Mouse (Mus musculus): ENCODE data around the gene Pyroxd2. TPM values are rescaled to one million over a fixed set of nuclear protein-coding genes. Genes with fewer than 3 reads are reported as not detected.

Pyroxd2 gene
- total RNA-seq, 2 experiments from 2014 or later = 2.7 to 3.2 TPM

DNA sequence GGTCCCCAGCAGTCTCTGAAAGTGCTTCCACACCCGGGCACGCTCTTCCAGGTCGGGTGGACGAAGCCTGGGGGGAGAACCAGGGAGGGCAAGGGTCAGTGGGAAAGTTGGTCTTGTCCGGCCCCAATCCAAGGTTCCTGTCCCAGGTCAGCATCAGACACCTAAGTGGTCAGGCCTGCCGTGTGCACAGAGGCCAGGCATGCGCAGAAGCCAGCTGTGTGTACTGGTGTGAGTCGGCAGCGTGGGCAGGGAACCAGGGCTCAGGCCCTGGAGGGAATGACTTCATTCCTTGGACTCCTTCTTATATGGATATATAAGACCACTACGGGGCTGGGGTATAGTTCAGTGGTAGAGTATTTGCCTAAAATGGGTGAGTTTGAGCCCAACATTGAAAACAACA lies 17.1 kb upstream of the Pyroxd2 start:
- no peak for DNase-seq (ENCODE audit: low spot score in 2 of 2)
- no peak overlapping the region for H3K27ac ChIP-seq
- no peak for TF ChIP-seq CTCF (conservative IDR thresholded peaks at IDR 0.05)

DNA sequence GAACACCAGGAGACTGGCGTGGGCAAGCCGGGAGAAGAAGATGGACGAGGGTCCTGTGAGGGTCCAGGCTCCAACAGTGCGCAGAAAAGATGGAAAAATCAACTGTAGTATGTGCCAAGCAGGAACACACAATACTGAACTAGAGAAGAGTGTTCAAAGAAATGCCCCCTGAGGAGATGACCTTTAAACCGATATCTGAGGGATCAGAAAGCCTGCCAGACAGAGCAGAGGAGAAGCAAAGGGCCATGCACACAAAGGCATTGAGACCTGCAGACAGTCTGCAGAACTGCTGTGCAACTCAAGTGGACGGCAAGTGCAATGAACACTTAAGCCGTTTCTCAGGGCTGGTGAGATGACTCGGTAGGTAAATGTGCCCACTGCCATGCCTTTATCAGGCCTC lies 14.8 kb upstream of the Pyroxd2 start:
- no peak overlapping the region for H3K4me3 ChIP-seq
- DNase-seq (ENCODE audit: low spot score in 2 of 2) = no peak
- no peak for TF ChIP-seq CTCF (conservative IDR thresholded peaks at IDR 0.05)
- H3K27ac ChIP-seq = no peak overlapping the region

More for the DNA sequence above, 17.1 kb upstream of the Pyroxd2 start:
- no peak overlapping the region for H3K4me3 ChIP-seq

DNA sequence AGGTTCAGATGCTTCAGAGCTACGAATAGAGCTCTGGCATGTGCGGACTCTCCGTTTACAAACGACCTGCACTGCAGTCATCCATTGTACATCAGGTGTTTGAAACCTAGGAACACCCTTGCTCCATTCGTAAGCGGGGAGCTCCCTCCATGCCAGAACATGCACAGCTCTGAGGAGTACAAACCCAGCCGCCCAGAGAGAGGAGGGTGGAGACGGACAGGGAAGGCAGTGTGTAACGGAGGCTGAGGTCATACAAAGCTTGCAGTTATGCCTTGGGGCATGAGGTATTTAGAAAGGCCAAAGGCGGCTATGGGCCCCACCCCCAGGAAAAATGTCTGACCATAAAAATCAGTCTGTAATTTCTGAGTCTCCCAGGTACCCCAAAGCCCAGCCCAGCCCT lies 11.8 kb upstream of the Pyroxd2 start:
- no peak for DNase-seq (ENCODE audit: low spot score in 2 of 2)
- Histone ChIP-seq H3K27ac (no peak overlapping the region), H3K4me3 (no peak overlapping the region)
- TF ChIP-seq CTCF (conservative IDR thresholded peaks at IDR 0.05) = no peak

DNA sequence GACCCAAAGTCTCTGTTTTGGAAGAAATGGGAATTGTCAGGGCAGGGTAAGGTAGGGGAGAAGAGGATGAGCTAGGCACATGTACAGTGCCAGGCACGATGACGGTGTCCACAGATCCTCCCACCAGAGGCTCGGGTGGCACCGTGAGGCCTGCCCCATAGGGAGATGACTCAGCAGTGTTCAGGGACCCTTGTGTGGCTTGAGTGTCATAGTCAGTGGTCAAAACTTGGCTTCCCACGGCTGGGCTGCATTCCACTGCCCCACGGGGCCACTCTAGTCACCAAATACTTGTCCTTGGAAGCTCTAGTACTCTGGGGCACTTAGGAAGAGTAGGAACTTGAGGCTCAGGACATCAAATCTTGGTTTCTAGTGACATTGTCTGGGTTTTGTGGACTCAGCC lies 4.1 kb upstream of the Pyroxd2 start:
- no peak for TF ChIP-seq CTCF (conservative IDR thresholded peaks at IDR 0.05)
- Histone ChIP-seq H3K27ac (no peak overlapping the region), H3K4me3 (no peak overlapping the region)
- no peak for DNase-seq (ENCODE audit: low spot score in 2 of 2)

DNA sequence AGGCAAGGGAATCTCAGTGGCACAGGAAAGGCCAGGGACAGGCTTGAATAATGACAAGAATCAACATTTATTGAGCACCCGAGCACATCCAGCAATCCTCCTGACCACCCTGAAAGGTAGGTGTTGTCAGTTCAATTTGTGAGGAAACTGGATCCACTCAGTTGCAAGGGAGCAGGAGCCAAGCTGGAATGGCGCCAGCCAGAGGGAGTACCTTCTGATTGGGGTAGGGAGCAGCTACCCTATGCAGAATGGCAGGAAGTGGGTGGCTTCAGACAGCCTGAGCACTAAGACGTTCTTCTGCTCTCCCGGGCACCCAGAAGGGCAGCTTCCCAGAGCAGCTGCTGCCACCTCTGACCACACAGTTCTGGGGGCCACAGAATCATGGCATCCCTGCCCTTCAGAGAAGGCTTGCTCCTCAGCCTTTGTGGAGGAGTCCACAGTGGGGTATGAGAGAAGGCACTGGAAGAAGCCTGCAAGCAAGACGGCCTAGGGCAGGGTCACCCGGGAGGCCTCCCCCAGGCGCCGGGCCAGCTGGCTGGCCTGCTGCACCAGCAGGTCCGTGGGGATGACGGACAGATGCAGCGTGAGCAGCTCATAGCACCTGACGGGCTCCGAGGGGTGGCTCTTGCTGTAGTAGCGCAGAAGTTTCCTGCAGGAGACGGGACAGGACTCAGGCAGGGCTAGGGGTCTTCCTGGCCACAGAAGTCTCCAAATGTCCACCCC lies 2.7 kb upstream of the Pyroxd2 start:
- Histone ChIP-seq H3K27ac (no peak overlapping the region), H3K4me3 (no peak overlapping the region)
- no peak for DNase-seq (ENCODE audit: low spot score in 2 of 2)
- TF ChIP-seq CTCF (conservative IDR thresholded peaks at IDR 0.05) = no peak

DNA sequence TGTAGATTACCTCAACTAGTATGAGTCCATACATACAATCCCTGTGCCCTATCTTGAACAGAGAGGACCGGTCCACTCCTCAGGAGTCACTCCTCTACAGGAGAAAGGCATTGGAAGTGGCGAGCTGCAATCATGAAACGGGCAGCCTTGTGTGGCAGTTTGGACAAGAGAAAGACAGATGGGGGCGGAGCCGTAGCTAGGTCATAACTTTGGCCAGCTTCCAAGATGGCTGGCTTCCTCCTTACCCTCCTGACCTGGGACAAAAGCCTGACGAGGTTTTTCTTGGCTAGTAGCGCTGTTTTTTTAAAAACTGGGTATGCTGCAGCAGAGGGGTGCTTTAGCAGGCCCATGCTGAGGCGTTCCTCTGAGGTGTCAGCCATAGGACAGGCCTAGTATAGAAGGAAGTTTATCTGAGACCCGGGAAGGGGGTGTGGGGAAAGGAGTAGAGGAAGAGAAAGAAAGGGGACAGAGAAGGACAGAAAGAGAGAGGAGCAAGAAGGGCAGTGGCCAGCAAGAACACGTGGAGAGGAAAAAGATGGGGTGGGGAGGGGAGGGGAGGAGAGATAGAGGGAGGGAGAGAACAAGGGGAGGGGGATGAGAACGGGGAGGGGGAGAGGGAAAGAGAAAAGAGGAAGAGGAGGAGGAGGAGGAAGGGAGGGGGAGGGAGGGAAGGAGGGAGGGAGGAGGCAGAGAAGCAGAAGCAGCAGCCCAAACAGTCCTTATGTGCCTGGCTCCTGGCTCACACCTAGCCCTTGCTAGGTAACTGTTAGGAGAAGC lies 754 bp upstream of the Pyroxd2 start:
- TF ChIP-seq CTCF (conservative IDR thresholded peaks at IDR 0.05) = no peak
- H3K4me3 ChIP-seq = peak overlapping the region; percentile 42
- peak overlapping the region; percentile 68; the same call in 1 of the 2 replicates for H3K27ac ChIP-seq
- DNase-seq (ENCODE audit: low spot score in 2 of 2) = no peak

DNA sequence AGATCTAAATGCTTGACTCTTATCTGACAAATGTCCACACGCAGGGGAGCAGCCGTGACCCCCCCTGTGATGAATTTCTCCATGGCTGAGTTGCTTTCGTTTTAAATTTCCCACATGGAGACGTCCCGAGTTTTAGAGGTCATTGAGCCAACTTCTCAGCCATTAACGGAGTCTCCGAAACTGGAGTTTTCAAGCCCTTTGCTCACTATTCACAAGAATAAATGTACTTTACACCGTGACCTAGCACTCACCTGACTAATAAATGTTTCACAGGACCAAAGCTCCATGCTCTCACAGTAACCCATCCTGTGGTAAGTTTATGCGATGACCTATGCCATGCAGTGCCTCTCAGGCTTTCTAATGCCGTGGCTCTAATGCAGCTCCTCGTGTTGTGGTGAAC lies 2.4 kb downstream of the Pyroxd2 start:
- no peak for TF ChIP-seq CTCF (conservative IDR thresholded peaks at IDR 0.05)

DNA sequence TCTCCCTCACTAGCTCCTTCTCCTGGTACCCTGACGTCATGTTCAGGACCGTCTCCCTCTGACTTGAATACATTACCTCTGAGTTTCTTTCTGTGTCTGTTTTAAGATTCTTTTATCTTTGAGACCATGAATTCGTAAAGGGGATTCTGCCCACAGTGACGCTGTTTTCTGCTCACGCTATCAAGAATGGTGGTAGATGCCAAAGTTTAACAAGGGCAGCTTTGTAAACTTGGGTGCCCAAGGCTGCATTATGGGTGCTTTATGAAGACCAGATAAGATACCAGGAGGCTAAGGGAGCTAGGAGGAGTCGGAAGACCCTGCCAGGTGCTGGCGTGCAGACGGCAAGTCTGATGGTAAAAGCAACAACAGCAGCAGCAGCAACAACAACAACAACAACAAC lies 5.9 kb downstream of the Pyroxd2 start:
- no peak for DNase-seq (ENCODE audit: low spot score in 2 of 2)
- TF ChIP-seq CTCF (conservative IDR thresholded peaks at IDR 0.05) = no peak
- no peak overlapping the region for H3K4me3 ChIP-seq
- H3K27ac ChIP-seq = no peak overlapping the region

More for the DNA sequence above, 2.4 kb downstream of the Pyroxd2 start:
- no peak for DNase-seq (ENCODE audit: low spot score in 2 of 2)
- Histone ChIP-seq H3K27ac (no peak overlapping the region), H3K4me3 (no peak overlapping the region)

DNA sequence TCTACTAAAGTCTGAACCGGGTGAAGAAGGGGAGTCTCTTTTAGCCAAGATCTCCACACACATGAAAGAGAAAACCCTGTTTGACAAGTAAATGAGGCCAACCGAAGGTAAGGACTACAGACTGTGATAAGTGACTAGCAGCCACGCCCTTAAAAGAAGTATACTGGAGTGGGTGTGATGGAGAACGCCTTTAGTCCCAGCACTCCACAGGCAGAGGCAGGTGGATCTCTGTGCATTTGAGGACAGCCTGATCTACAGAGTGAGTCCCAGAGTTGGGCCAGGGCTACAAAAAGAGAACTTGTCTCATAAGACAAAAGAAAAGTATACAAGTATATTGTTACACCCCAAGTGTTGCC lies 6.7 kb downstream of the Pyroxd2 start:
- no peak for DNase-seq (ENCODE audit: low spot score in 2 of 2)
- no peak for TF ChIP-seq CTCF (conservative IDR thresholded peaks at IDR 0.05)
- H3K4me3 ChIP-seq = no peak overlapping the region
- no peak overlapping the region for H3K27ac ChIP-seq

DNA sequence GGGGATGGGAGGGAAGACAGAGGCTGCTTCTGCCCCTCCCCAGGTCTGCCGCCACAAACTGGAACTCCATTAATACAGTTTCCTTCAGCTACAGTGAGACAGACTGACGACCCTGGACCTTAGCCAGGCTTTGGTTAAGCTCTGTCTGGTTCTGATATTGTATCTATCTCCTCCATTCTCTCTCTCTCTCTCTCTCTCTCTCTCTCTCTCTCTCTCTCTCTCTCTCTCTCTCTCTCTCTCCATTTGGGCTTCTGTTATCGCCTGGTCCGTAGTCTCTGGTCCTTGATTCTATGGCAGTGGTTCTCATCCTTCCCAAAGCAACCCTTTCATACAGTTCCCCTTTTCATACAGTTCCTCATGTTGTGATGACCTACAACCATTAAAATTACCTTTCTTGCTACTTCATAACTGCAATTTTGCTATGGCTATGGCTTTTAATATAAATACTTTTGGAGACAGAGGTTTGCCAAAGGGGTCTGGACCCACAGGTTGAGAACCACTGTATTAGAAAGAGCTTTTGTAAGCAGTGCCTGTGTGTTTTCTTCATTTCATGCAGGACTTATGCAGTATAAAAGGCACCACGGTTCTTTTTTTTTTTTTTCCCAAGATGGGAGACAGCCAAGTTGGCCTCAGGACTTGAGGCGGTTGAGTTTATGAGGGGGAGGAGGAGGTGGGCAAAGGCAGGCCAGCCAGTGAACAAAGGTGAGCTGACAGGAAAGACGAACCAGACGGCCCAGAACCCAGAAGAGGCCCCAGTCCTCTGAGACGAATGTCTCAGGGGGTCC lies 7.3 kb downstream of the Pyroxd2 start:
- no peak for TF ChIP-seq CTCF (conservative IDR thresholded peaks at IDR 0.05)
- no peak for DNase-seq (ENCODE audit: low spot score in 2 of 2)
- no peak overlapping the region for H3K4me3 ChIP-seq
- H3K27ac ChIP-seq = no peak overlapping the region

DNA sequence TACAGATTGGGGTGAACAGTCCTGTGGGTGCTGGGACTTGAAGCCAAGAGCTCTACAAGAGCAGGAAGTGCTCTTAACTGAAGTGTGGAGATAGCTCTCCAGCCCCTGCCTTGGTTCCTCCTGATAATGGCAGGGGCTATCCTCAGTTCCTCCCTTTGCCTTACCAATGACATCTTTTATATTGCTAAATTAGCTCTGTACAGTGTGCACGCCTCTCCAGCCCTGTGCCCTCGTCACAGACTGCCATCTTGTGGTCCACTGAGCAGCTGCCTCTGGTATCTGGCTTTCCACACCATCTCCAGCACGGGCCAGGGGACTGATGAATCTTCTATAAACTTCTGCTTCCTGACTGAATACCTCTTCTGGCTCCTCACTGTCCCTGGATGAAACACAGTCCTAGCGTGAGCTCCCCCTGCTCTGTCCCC lies 8.4 kb downstream of the Pyroxd2 start:
- Histone ChIP-seq H3K4me3 (no peak overlapping the region), H3K27ac (no peak overlapping the region)
- peak; percentile 87 for TF ChIP-seq CTCF (conservative IDR thresholded peaks at IDR 0.05)
- DNase-seq (ENCODE audit: low spot score in 2 of 2) = peak; percentile 67 to 76

DNA sequence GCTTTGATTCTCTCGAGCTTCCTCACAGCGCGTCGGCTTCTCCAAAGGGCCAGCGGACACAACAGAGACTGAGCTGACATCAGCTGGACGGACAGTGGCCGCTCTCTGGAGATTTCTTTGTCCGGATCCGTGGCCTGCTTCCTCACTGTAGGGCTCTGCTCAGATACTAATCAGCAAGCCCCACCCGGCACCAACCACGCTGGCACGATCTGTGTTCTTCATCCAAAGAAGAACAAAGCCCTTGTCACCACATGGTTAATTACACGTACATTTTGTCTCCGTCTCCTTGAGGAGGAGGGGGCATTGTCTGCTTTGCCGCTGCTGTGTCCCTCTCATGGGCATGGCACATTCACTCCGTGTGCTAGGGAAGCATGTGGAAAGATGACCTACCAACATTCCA lies 9.3 kb downstream of the Pyroxd2 start:
- no peak for TF ChIP-seq CTCF (conservative IDR thresholded peaks at IDR 0.05)

DNA sequence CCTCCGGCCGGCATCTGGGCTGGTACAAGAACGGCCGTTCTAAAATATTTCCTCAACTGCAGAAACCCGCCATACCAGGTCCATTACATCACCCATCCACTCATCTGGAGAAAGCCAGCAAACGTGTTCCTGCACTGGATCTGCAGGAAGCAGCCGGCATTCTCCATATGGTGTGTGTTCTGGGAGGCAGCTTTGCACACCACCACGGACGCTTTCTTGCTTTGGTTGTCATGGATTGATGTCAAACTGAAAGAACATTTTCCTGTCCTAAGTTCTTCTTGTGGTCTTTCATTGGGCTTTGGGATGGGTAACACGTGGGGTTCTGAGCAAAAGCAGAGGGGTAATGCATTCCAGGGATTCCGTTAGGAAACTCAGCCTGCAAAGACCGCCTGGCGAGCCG lies 10.7 kb downstream of the Pyroxd2 start:
- DNase-seq (ENCODE audit: low spot score in 2 of 2) = peak; percentile 44 to 55
- Histone ChIP-seq H3K4me3 (no peak overlapping the region), H3K27ac (0 out of 2 replicates have a peak overlapping the region, but pooled peaks have one; percentile 25)
- TF ChIP-seq CTCF (conservative IDR thresholded peaks at IDR 0.05) = no peak

More for the DNA sequence above, 9.3 kb downstream of the Pyroxd2 start:
- no peak overlapping the region for H3K4me3 ChIP-seq
- no peak for DNase-seq (ENCODE audit: low spot score in 2 of 2)
- no peak overlapping the region for H3K27ac ChIP-seq

Data from layer of hippocampus, adult 2 months (tissue).